Mouse (Mus musculus): ENCODE results near the gene Ica1. TPM values are rescaled to one million over a fixed set of nuclear protein-coding genes. Genes with fewer than 3 reads are reported as not detected.

Ica1 gene
- polyA plus RNA-seq, 1 experiment from 2014 or later = 75.5 TPM

GRCm38 (mm10) chr6:8623045-8623444 lies 155.2 kb downstream of the Ica1 start:
- Histone ChIP-seq H3K4me2 (replicated peaks) (no peak overlapping the region), H3K9me3 (ENCODE audit: control insufficient read depth, low read length) (no peaks in the 10 kb centered on the region), H3K36me3 (replicated peaks; ENCODE audit: control insufficient read depth, insufficient read depth) (no peaks in the 10 kb centered on the region), H3K4me3 (replicated peaks; ENCODE audit: low read length) (no peak overlapping the region), H3K9ac (no peak overlapping the region), H3K4me1 (replicated peaks; ENCODE audit: control insufficient read depth, insufficient read depth, low read length) (no peaks in the 10 kb centered on the region), H3K27me3 (ENCODE audit: control insufficient read depth, insufficient read depth, low read length) (no peaks in the 10 kb centered on the region), H3K27ac (no peak overlapping the region)
- DNase-seq (ENCODE audit: low spot score) = no peak
- no peak for ATAC-seq (ENCODE audit: low FRiP score)
- WGBS = 80% methylated on average over 3 of the region's 3 CpGs

- no peak overlapping the region for H3K27ac ChIP-seq
- 80% methylated on average over 4 of the region's 4 CpGs for WGBS
- no peak overlapping the region for H3K9ac ChIP-seq
- no peak for ATAC-seq (ENCODE audit: low FRiP score)
- H3K4me2 ChIP-seq (replicated peaks) = no peak overlapping the region
- no peaks in the 10 kb centered on the region for H3K4me1 ChIP-seq (replicated peaks; ENCODE audit: control insufficient read depth, insufficient read depth, low read length)
- H3K27me3 ChIP-seq (ENCODE audit: control insufficient read depth, insufficient read depth, low read length) = no peaks in the 10 kb centered on the region
- no peaks in the 10 kb centered on the region for H3K9me3 ChIP-seq (ENCODE audit: control insufficient read depth, low read length)
- no peak overlapping the region for H3K4me3 ChIP-seq (replicated peaks; ENCODE audit: low read length)
- no peak for DNase-seq (ENCODE audit: low spot score)
- H3K36me3 ChIP-seq (replicated peaks; ENCODE audit: control insufficient read depth, insufficient read depth) = no peaks in the 10 kb centered on the region
These were observed 158.5 kb downstream of the Ica1 start for GRCm38 (mm10) chr6:8619582-8620350.

GRCm38 (mm10) chr6:8617369-8617768 lies 160.9 kb downstream of the Ica1 start:
- WGBS = 81% methylated on average over 2 of the region's 2 CpGs
- Histone ChIP-seq H3K4me3 (replicated peaks; ENCODE audit: low read length) (no peak overlapping the region), H3K4me2 (replicated peaks) (no peak overlapping the region), H3K27me3 (ENCODE audit: control insufficient read depth, insufficient read depth, low read length) (no peaks in the 10 kb centered on the region), H3K9me3 (ENCODE audit: control insufficient read depth, low read length) (no peaks in the 10 kb centered on the region), H3K4me1 (replicated peaks; ENCODE audit: control insufficient read depth, insufficient read depth, low read length) (no peaks in the 10 kb centered on the region), H3K27ac (no peak overlapping the region), H3K9ac (no peak overlapping the region), H3K36me3 (replicated peaks; ENCODE audit: control insufficient read depth, insufficient read depth) (no peaks in the 10 kb centered on the region)
- DNase-seq (ENCODE audit: low spot score) = no peak
- no peak for ATAC-seq (ENCODE audit: low FRiP score)

GRCm38 (mm10) chr6:8591665-8592064 lies 186.6 kb downstream of the Ica1 start:
- 86% methylated on average over 9 of the region's 9 CpGs for WGBS
- Histone ChIP-seq H3K9me3 (ENCODE audit: control insufficient read depth, low read length) (no peaks in the 10 kb centered on the region), H3K36me3 (replicated peaks; ENCODE audit: control insufficient read depth, insufficient read depth) (peaks cover 15% of the 10 kb centered on the region; the same call in 1 of the 2 replicates), H3K4me3 (replicated peaks; ENCODE audit: low read length) (no peak overlapping the region), H3K27ac (no peak overlapping the region), H3K9ac (no peak overlapping the region), H3K4me2 (replicated peaks) (no peak overlapping the region), H3K4me1 (replicated peaks; ENCODE audit: control insufficient read depth, insufficient read depth, low read length) (no peaks in the 10 kb centered on the region), H3K27me3 (ENCODE audit: control insufficient read depth, insufficient read depth, low read length) (no peaks in the 10 kb centered on the region)
- no peak for DNase-seq (ENCODE audit: low spot score)
- no peak for ATAC-seq (ENCODE audit: low FRiP score)

- peaks cover 5% of the 10 kb centered on the region; the same call in 1 of the 2 replicates for H3K36me3 ChIP-seq (replicated peaks; ENCODE audit: control insufficient read depth, insufficient read depth)
- 94% methylated on average over 3 of the region's 3 CpGs for WGBS
- no peaks in the 10 kb centered on the region for H3K27me3 ChIP-seq (ENCODE audit: control insufficient read depth, insufficient read depth, low read length)
- H3K4me3 ChIP-seq (replicated peaks; ENCODE audit: low read length) = no peak overlapping the region
- no peak for DNase-seq (ENCODE audit: low spot score)
- no peak overlapping the region for H3K9ac ChIP-seq
- no peaks in the 10 kb centered on the region for H3K9me3 ChIP-seq (ENCODE audit: control insufficient read depth, low read length)
- H3K27ac ChIP-seq = no peak overlapping the region
- no peaks in the 10 kb centered on the region for H3K4me1 ChIP-seq (replicated peaks; ENCODE audit: control insufficient read depth, insufficient read depth, low read length)
- ATAC-seq (ENCODE audit: low FRiP score) = no peak
- H3K4me2 ChIP-seq (replicated peaks) = no peak overlapping the region
These were observed 194.4 kb downstream of the Ica1 start for GRCm38 (mm10) chr6:8583892-8584291.

GRCm38 (mm10) chr6:8582377-8582776 lies 195.9 kb downstream of the Ica1 start:
- H3K9ac ChIP-seq = no peak overlapping the region
- no peak for ATAC-seq (ENCODE audit: low FRiP score)
- no peaks in the 10 kb centered on the region for H3K9me3 ChIP-seq (ENCODE audit: control insufficient read depth, low read length)
- no peaks in the 10 kb centered on the region for H3K27me3 ChIP-seq (ENCODE audit: control insufficient read depth, insufficient read depth, low read length)
- no peak overlapping the region for H3K27ac ChIP-seq
- H3K4me3 ChIP-seq (replicated peaks; ENCODE audit: low read length) = no peak overlapping the region
- H3K4me2 ChIP-seq (replicated peaks) = no peak overlapping the region
- 95% methylated on average over 9 of the region's 9 CpGs for WGBS
- DNase-seq (ENCODE audit: low spot score) = no peak
- H3K36me3 ChIP-seq (replicated peaks; ENCODE audit: control insufficient read depth, insufficient read depth) = peaks cover 5% of the 10 kb centered on the region; the same call in 1 of the 2 replicates
- no peaks in the 10 kb centered on the region for H3K4me1 ChIP-seq (replicated peaks; ENCODE audit: control insufficient read depth, insufficient read depth, low read length)

Other genes with a start within 250 kb of the Ica1 start
- gene Nxph1, start 169.9 kb upstream of the Ica1 start, polyA plus RNA-seq (2014; fragmentation: Nextera tagmentation; extraction: Ambion mirVana) = 105 and 107 TPM in 2 replicates

Data from hindbrain, embryonic 14.5 days (tissue).